Mouse (Mus musculus): ENCODE measurements around the gene Slc16a10. TPM values are rescaled to one million over a fixed set of nuclear protein-coding genes. Genes with fewer than 3 reads are reported as not detected.

The Slc16a10 gene
- total RNA-seq, 2 experiments from 2014 or later, result 3.7 to 3.8 TPM

Other genes with a start within 250 kb of the Slc16a10 start
- gene Mfsd4b4, start 243.0 kb downstream of the Slc16a10 start, total RNA-seq (2021), result 1 to 10 TPM; 6.5 to 7.7 TPM
- under 1 TPM in 1 of 2 experiments, not detected in 1; 0.16 TPM for gene Mfsd4b2, start 215.3 kb downstream of the Slc16a10 start, total RNA-seq (2021)
- gene Mfsd4b3, start 182.1 kb downstream of the Slc16a10 start, total RNA-seq (2021), result not detected
- gene Mfsd4b5, start 155.6 kb downstream of the Slc16a10 start, total RNA-seq (2021), result under 1 TPM in 1 of 2 experiments, not detected in 1; 0.50 TPM
- gene Mfsd4b1, start 117.0 kb downstream of the Slc16a10 start, total RNA-seq (2021), result 1 to 10 TPM in 1 of 2 experiments, under 1 TPM in 1; 0.44 to 1.1 TPM
- gene Rpf2, start 104.8 kb upstream of the Slc16a10 start, total RNA-seq (2021), result 10 to 100 TPM; 30.0 to 36.4 TPM
- 10 to 100 TPM; 37.0 to 42.5 TPM for gene Gtf3c6, start 115.8 kb upstream of the Slc16a10 start, total RNA-seq (2021)
- 10 to 100 TPM; 50.6 to 56.3 TPM for gene Amd1, start 159.9 kb upstream of the Slc16a10 start, total RNA-seq (2021)
- 10 to 100 TPM; 52.2 to 63.3 TPM for gene Cdk19, start 197.3 kb upstream of the Slc16a10 start, total RNA-seq (2021)

Data from left cerebral cortex, postnatal 4 days (tissue).